In genomic region chr13:107492448-107492847, GRCm38 (mm10) we compare ENCODE assay signal across 28 mouse cellular contexts.
"Had no signal": no experiment of that assay in that cellular context is flagged by ENCODE, and none has a peak within 500 bp of the region (broad histone marks: within the 10 kb centered on the region; RNA-seq: fewer than 3 reads in every experiment).

No protein-coding gene starts in this region.

- H3K36me3 ChIP-seq: limb, embryonic 10.5 days; limb, embryonic 12.5 days; limb, embryonic 13.5 days; limb, embryonic 15.5 days; liver, embryonic 12.5 days; liver, embryonic 13.5 days; liver, embryonic 15.5 days; lung, embryonic 15.5 days; midbrain, embryonic 10.5 days; midbrain, embryonic 12.5 days; midbrain, embryonic 13.5 days; midbrain, embryonic 15.5 days; neural tube, embryonic 12.5 days had no signal

- DNase-seq: left cerebral cortex, postnatal 4 days; liver; liver, embryonic 13.5 days; liver, postnatal 0 days; lung, adult 18-20 months; lung, adult 2 months; lung, embryonic 14.5 days; lung, postnatal 10 days; lung, postnatal 14 days; lung, postnatal 36 days; lung, postnatal 4 days; midbrain, embryonic 14.5 days had no signal

- H3K9me3 ChIP-seq: limb, embryonic 10.5 days; limb, embryonic 12.5 days; limb, embryonic 13.5 days; limb, embryonic 15.5 days; liver, embryonic 12.5 days; liver, embryonic 13.5 days; liver, embryonic 15.5 days; lung, embryonic 15.5 days; midbrain, embryonic 10.5 days; midbrain, embryonic 12.5 days; midbrain, embryonic 13.5 days; midbrain, embryonic 15.5 days; neural tube, embryonic 12.5 days had no signal

- H3K27me3 ChIP-seq: limb, embryonic 15.5 days; liver, embryonic 12.5 days; liver, embryonic 13.5 days; liver, embryonic 15.5 days; lung, embryonic 15.5 days; midbrain, embryonic 13.5 days; midbrain, embryonic 15.5 days; neural tube, embryonic 12.5 days had no signal

- H3K4me1 ChIP-seq: limb, embryonic 10.5 days; limb, embryonic 12.5 days; limb, embryonic 13.5 days; liver, embryonic 12.5 days; liver, embryonic 13.5 days; liver, embryonic 15.5 days; neural tube, embryonic 12.5 days had no signal

- H3K9ac ChIP-seq: limb, embryonic 12.5 days; limb, embryonic 13.5 days; limb, embryonic 15.5 days; liver, embryonic 12.5 days; liver, embryonic 13.5 days; liver, embryonic 14.5 days; liver, embryonic 15.5 days; liver, postnatal 0 days; lung, embryonic 14.5 days; lung, embryonic 15.5 days; midbrain, embryonic 12.5 days; midbrain, embryonic 13.5 days; midbrain, embryonic 15.5 days; neural tube, embryonic 12.5 days had no signal

- H3K4me3 ChIP-seq: limb, embryonic 10.5 days; limb, embryonic 12.5 days; limb, embryonic 13.5 days; limb, embryonic 15.5 days; liver, embryonic 12.5 days; liver, embryonic 13.5 days; liver, embryonic 15.5 days; lung, embryonic 15.5 days; megakaryocyte, embryonic 14.5 days; midbrain, embryonic 10.5 days; midbrain, embryonic 12.5 days; midbrain, embryonic 13.5 days; midbrain, embryonic 15.5 days; myocyte; neural tube, embryonic 12.5 days had no signal

- H3K27ac ChIP-seq: limb, embryonic 10.5 days; limb, embryonic 12.5 days; limb, embryonic 13.5 days; limb, embryonic 15.5 days; liver, embryonic 12.5 days; liver, embryonic 13.5 days; liver, embryonic 14.5 days; liver, embryonic 15.5 days; lung, embryonic 15.5 days; macrophage; midbrain, embryonic 12.5 days; midbrain, embryonic 13.5 days; midbrain, embryonic 15.5 days; neural tube, embryonic 12.5 days had no signal
